Mouse (Mus musculus): ENCODE data around the gene Pmp22.

- TF ChIP-seq GATA1 (IDR thresholded peaks at IDR 0.05; ENCODE audit: borderline replicate concordance, low read length) (no peak), FLI1 (IDR thresholded peaks at IDR 0.05; ENCODE audit: low read length) (no peak)
Measured at GRCm38 (mm10) chr11:63167826-63168225, 39.0 kb downstream of the Pmp22 start.

Measured in megakaryocyte, embryonic 14.5 days (primary cell).